Mouse (Mus musculus) bone marrow macrophage, adult 2 months (primary cell): Measurements from ENCODE around the gene Prkrip1.

Source experiments
- CTCF ChIP-seq: IDR thresholded peaks from 2 replicates; pipeline ENCODE4 v1.5.1; 2012; ENCODE audit warnings: low read depth, mild to moderate bottlenecking, low read length, moderate library complexity
- POLR2A ChIP-seq: IDR thresholded peaks from 2 replicates; pipeline ENCODE4 v1.6.1; 2012; ENCODE audit warnings: mild to moderate bottlenecking, low read depth, low read length, borderline replicate concordance

DNA sequence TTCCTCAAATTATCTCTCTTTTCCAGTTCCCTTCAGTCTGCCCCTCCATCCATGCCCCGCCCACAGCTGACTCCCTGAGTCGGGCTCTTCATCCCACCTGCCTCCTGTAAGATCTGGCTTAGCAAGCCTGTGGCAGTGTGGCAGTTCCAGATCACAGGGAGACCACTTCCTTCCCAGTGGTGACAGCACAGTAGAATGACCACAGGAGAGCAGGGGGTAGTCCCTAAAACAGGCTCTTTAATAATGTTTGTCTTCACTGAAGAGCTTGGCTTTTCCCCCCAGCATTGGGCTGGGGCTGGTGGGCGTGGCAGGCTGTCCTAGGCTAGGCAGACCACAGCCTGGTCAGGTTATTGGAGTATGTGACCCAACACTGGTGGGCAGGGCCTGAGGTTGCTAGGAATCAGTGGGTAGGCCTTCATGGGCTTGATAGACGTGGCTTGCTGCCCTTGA lies 19.2 kb upstream of the Prkrip1 start:
- no peak for TF ChIP-seq POLR2A
- TF ChIP-seq CTCF = no peak
